Mouse (Mus musculus) kidney, postnatal 10 days (tissue): ENCODE measurements around the gene Pbld1.
"Not testable (repeated sequence)": the region's sequence is repeated elsewhere in the genome, so short reads cannot be mapped to it uniquely, and the experiment has no call there.

Experiments used
- DNase-seq: peaks from one replicate; pipeline ENCODE4 v3.0.0; 2021; ENCODE audit warnings: mixed read lengths

Gene Pbld1

GRCm38 (mm10) chr10:63043154-63043553 lies 16.8 kb upstream of the Pbld1 start:
- DNase-seq, result no peak

GRCm38 (mm10) chr10:63047751-63048150 lies 12.2 kb upstream of the Pbld1 start:
- no peak for DNase-seq

- DNase-seq, result no peak
These were observed 10.9 kb upstream of the Pbld1 start for GRCm38 (mm10) chr10:63049106-63049505.

- DNase-seq, result no peak
These were observed 8.7 kb upstream of the Pbld1 start for GRCm38 (mm10) chr10:63051267-63051666.

GRCm38 (mm10) chr10:63052011-63052410 lies 8.0 kb upstream of the Pbld1 start:
- no peak for DNase-seq

GRCm38 (mm10) chr10:63053007-63053406 lies 7.0 kb upstream of the Pbld1 start:
- DNase-seq, result no peak

- not testable (repeated sequence) for DNase-seq
These were observed 5.9 kb upstream of the Pbld1 start for GRCm38 (mm10) chr10:63054071-63054470.

- no peak for DNase-seq
These were observed 5.4 kb upstream of the Pbld1 start for GRCm38 (mm10) chr10:63054586-63054985.

- DNase-seq, result peak; percentile 43
These were observed 2.8 kb upstream of the Pbld1 start for GRCm38 (mm10) chr10:63056966-63057750.

- DNase-seq, result peak; percentile 72
These were observed 444 bp downstream of the Pbld1 start for GRCm38 (mm10) chr10:63060406-63060805.

- peak; percentile 27 for DNase-seq
These were observed 1.3 kb downstream of the Pbld1 start for GRCm38 (mm10) chr10:63061266-63061665.

- peak; percentile 62 for DNase-seq
These were observed 2.7 kb downstream of the Pbld1 start for GRCm38 (mm10) chr10:63062696-63063095.

GRCm38 (mm10) chr10:63063365-63063764 lies 3.4 kb downstream of the Pbld1 start:
- DNase-seq, result no peak

- peak; percentile 23 for DNase-seq
These were observed 4.6 kb downstream of the Pbld1 start for GRCm38 (mm10) chr10:63064516-63064915.

- DNase-seq, result no peak
These were observed 5.6 kb downstream of the Pbld1 start for GRCm38 (mm10) chr10:63065561-63065960.

- peak; percentile 88 for DNase-seq
These were observed 6.0 kb downstream of the Pbld1 start for GRCm38 (mm10) chr10:63065988-63066387.

- DNase-seq, result no peak
These were observed 26.3 kb downstream of the Pbld1 start for GRCm38 (mm10) chr10:63086304-63086703.

GRCm38 (mm10) chr10:63089103-63089757 lies 29.3 kb downstream of the Pbld1 start:
- no peak for DNase-seq

GRCm38 (mm10) chr10:63089758-63090571 lies 30.0 kb downstream of the Pbld1 start:
- peak; percentile 14 for DNase-seq

- no peak for DNase-seq
These were observed 32.0 kb downstream of the Pbld1 start for GRCm38 (mm10) chr10:63091915-63092314.

GRCm38 (mm10) chr10:63092616-63093550 lies 32.9 kb downstream of the Pbld1 start:
- DNase-seq, result no peak

GRCm38 (mm10) chr10:63096757-63097156 lies 36.8 kb downstream of the Pbld1 start:
- DNase-seq, result no peak
